Mouse (Mus musculus) layer of hippocampus, postnatal 10 days (tissue): ENCODE measurements around the gene Rhox4d. TPM values are rescaled to one million over a fixed set of nuclear protein-coding genes. Genes with fewer than 3 reads are reported as not detected.
"Not testable (repeated sequence)": the region's sequence is repeated elsewhere in the genome, so short reads cannot be mapped to it uniquely, and the experiment has no call there.

Experiments
- DNase-seq, 2 experiments: peaks; one replicate each; pipeline ENCODE4 v3.0.0; 2021; ENCODE audit warnings: low spot score in 2 of 2
- long read RNA-seq: library from polyadenylated mRNA; stranded (forward); transcript quantifications from one replicate; pipeline ENCODE4 v2.0.0, GENCODE M21; 2023
- total RNA-seq, 2 experiments: library from RNA; stranded (reverse); gene quantifications; 2 replicates each; pipeline ENCODE4 v1.2.3; 2021

Gene Rhox4d
- total RNA-seq, result not detected
- long read RNA-seq, result 0 reads

DNA sequence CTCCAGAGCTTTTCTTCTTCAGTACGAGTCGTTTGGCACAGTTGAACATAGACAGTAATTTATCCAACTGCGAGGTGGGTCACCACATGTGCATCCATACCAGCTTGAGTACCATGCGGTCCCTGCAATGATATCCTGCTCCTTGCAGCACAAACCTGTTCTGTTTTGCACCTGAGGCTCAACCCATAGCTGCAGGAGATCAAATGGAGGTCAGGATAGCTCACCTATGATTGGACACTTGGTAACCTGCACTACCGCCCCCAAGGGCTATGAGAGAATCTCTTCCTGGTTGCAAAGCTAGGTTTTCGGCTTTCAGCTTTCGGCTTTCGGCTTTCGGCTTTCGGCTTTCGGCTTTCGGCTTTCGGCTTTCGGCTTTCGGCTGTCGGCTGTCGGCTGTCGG, at the start of gene Rhox4d:
Gene Rhox4d (plus strand): TSS at position 301 of the 400 bp plus-strand sequence.
- not testable (repeated sequence) for DNase-seq

DNA sequence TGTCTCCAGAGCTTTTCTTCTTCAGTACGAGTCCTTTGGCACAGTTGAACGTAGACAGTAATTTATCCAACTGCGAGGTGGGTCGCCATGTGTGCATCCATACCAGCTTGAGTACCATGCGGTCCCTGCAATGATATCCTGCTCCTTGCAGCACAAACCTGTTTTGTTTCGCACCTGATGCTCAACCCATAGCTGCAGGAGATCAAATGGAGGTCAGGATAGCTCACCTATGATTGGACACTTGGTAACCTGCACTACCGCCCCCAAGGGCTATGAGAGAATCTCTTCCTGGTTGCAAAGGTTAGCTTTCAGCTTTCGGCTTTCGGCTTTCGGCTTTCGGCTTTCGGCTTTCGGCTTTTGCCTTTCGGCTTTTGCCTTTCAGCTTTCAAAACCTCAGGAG, 34.1 kb upstream of the Rhox4d start, which contains the start of gene Rhox4c:
Gene Rhox4c (plus strand): TSS at position 301 of the 400 bp plus-strand sequence.
- not testable (repeated sequence) for DNase-seq

DNA sequence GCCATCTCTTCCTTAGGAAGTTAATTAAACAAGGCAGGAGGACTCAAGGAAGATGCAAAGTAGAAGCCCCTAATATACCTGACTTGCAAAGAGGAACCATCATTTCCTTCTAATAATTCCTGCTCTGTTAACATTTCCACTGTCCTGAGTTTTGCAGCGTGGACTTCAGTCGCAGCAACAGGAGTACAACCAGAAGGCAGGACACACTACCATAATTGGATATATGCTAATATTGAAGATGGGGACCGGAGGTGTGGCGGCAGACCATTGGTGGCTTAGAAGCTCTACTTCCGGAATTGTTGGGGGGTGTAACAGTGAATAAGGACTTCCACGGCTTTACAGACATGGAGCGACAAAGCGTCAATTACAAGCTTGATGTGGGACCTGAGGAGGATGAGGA, 16.0 kb downstream of the Rhox4d start, which contains the start of gene Rhox2e:
Gene Rhox2e (plus strand): TSS at position 301 of the 400 bp plus-strand sequence.
- not testable (repeated sequence) for DNase-seq

DNA sequence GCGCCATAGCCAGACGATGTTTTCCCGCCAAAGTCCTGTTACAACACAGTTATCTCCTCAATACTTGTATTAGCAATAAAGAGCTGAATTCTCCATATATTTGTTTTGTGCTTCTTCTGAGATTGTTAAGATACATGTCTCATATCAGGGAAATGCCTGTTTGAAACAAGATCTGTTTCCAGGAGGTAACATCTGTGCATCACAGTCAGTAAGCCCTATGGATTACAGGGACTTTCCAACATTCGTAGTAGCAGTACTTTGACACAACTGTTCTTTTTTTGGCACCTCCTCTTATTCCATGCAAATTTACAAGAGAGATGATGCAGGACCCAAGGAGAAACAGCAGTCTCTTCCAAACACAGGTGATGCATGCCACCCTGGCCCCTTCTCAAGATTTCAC, 27.6 kb downstream of the Rhox4d start, which contains the start of gene Rhox3e:
Gene Rhox3e (plus strand): TSS at position 301 of the 400 bp plus-strand sequence.
- not testable (repeated sequence) for DNase-seq

DNA sequence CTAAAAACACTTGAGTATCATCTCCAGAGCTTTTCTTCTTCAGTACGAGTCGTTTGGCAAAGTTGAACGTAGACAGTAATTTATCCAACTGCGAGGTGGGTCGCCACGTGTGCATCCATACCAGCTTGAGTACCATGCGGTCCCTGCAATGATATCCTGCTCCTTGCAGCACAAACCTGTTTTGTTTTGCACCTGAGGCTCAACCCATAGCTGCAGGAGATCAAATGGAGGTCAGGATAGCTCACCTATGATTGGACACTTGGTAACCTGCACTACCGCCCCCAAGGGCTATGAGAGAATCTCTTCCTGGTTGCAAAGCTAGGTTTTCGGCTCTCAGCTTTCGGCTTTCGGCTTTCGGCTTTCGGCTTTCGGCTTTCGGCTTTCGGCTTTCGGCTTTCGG, 43.0 kb downstream of the Rhox4d start, which contains the start of gene Rhox4e:
Gene Rhox4e (plus strand): TSS at position 301 of the 400 bp plus-strand sequence.
- DNase-seq, result not testable (repeated sequence)

Other genes starting within 250 kb of the Rhox4d start
- gene Rhox4a, start 249.0 kb upstream of the Rhox4d start, total RNA-seq, result not detected
- not detected for gene Rhox3a2, start 134.3 kb upstream of the Rhox4d start, total RNA-seq
- gene Rhox4a2, start 123.5 kb upstream of the Rhox4d start, total RNA-seq, result not detected
- gene Rhox2b, start 102.3 kb upstream of the Rhox4d start, total RNA-seq, result not detected
- not detected for gene Rhox4b, start 81.9 kb upstream of the Rhox4d start, total RNA-seq
- not detected for gene Rhox2c, start 60.7 kb upstream of the Rhox4d start, total RNA-seq
- gene Rhox3c, start 55.8 kb upstream of the Rhox4d start, total RNA-seq, result not detected
- gene Rhox4c, start 34.0 kb upstream of the Rhox4d start, total RNA-seq, result not detected
- not detected for gene Rhox2d, start 20.9 kb upstream of the Rhox4d start, total RNA-seq
- not detected for gene Rhox2e, start 16.1 kb downstream of the Rhox4d start, total RNA-seq
- not detected for gene Rhox3e, start 27.7 kb downstream of the Rhox4d start, total RNA-seq
- gene Rhox4e, start 43.1 kb downstream of the Rhox4d start, total RNA-seq, result not detected
- gene Rhox2f, start 57.0 kb downstream of the Rhox4d start, total RNA-seq, result not detected
- not detected for gene Rhox3f, start 66.6 kb downstream of the Rhox4d start, total RNA-seq
- not detected for gene Rhox4f, start 93.3 kb downstream of the Rhox4d start, total RNA-seq
- gene Rhox3g, start 114.3 kb downstream of the Rhox4d start, total RNA-seq, result not detected
- not detected for gene Rhox2g, start 129.1 kb downstream of the Rhox4d start, total RNA-seq
- not detected for gene Rhox4g, start 137.0 kb downstream of the Rhox4d start, total RNA-seq
- not detected for gene Rhox3h, start 154.4 kb downstream of the Rhox4d start, total RNA-seq
- not detected for gene Rhox2h, start 158.9 kb downstream of the Rhox4d start, total RNA-seq